Mouse (Mus musculus) MEL (cell line): Measurements from ENCODE around the gene Chka. TPM values are rescaled to one million over a fixed set of nuclear protein-coding genes. Genes with fewer than 3 reads are reported as not detected.
A peak's percentile ranks its signal among the peaks of the same experiment; 100 is the strongest.

ENCODE experiments used
- DNase-seq: peaks from one replicate; pipeline ENCODE4 v3.0.0; 2011; ENCODE audit warnings: low read depth, low spot score
- H3K27ac ChIP-seq: 2 replicates; pipeline ENCODE4 v1.5.1; 2012; ENCODE audit warnings: low read depth, mild to moderate bottlenecking, control low read depth, low read length, moderate library complexity; ENCODE audit not compliant: control insufficient read depth
- H3K27me3 ChIP-seq, 2 experiments: fragments of 150-350 bp in 1 of 2; sonication (generic) in 1 of 2; 2 replicates each; pipeline ENCODE4 v1.6.1; 2012; ENCODE audit warnings: low read length in 2 of 2, mild to moderate bottlenecking in 2 of 2, improper control_type of control experiment in 1 of 2, moderate library complexity in 1 of 2; ENCODE audit not compliant: insufficient read depth in 2 of 2, control insufficient read depth in 1 of 2
- H3K36me3 ChIP-seq, 2 experiments: 2 replicates each; pipeline ENCODE4 v1.6.1; 2012 to 2014; ENCODE audit warnings: low read length in 2 of 2, improper control_type of control experiment in 1 of 2, inconsistent platforms in 1 of 2, mild to moderate bottlenecking in 1 of 2; ENCODE audit not compliant: insufficient read depth in 2 of 2, control insufficient read depth in 1 of 2
- H3K4me1 ChIP-seq, 2 experiments: fragments of 150-350 bp in 1 of 2; sonication (generic) in 1 of 2; 2 replicates each; pipeline ENCODE4 v1.6.1; 2012; ENCODE audit warnings: low read length in 2 of 2, improper control_type of control experiment in 1 of 2, mild to moderate bottlenecking in 1 of 2; ENCODE audit not compliant: insufficient read depth in 2 of 2, control insufficient read depth in 1 of 2
- H3K4me3 ChIP-seq, 2 experiments: fragments of 150-350 bp in 1 of 2; sonication (generic) in 1 of 2; 2 replicates each; pipeline ENCODE4 v1.5.1; 2012; ENCODE audit warnings: low read depth in 2 of 2, low read length in 2 of 2, mild to moderate bottlenecking in 2 of 2, moderate library complexity in 2 of 2, control low read depth in 1 of 2, improper control_type of control experiment in 1 of 2; ENCODE audit not compliant: control insufficient read depth in 1 of 2, insufficient read depth in 1 of 2
- H3K79me2 ChIP-seq: 2 replicates; pipeline ENCODE4 v1.6.1; 2012; ENCODE audit warnings: mild to moderate bottlenecking, low read length, moderate library complexity; ENCODE audit not compliant: control insufficient read depth, poor library complexity, insufficient read depth
- H3K9ac ChIP-seq: 2 replicates; pipeline ENCODE4 v1.6.1; 2012; ENCODE audit warnings: low read depth, mild to moderate bottlenecking, control low read depth, low read length, moderate library complexity; ENCODE audit not compliant: control insufficient read depth, poor library complexity, severe bottlenecking
- H3K9me3 ChIP-seq: fragments of 150-350 bp; sonication (generic); replicated peaks from 2 replicates; pipeline ENCODE4 v1.6.1; 2012; ENCODE audit warnings: mild to moderate bottlenecking, low read length, improper control_type of control experiment, moderate library complexity; ENCODE audit not compliant: insufficient read depth
- CTCF ChIP-seq, 3 experiments: IDR thresholded peaks in 2 of 3; conservative IDR thresholded peaks in 1 of 3; 2 replicates each; pipeline ENCODE4 v1.5.1; 2011 to 2012; ENCODE audit warnings: low read length in 3 of 3, low read depth in 2 of 3, mild to moderate bottlenecking in 2 of 3, improper control_type of control experiment in 1 of 3, inconsistent platforms in 1 of 3, mixed read lengths in 1 of 3, moderate library complexity in 1 of 3; ENCODE audit not compliant: control insufficient read depth in 1 of 3, insufficient read depth in 1 of 3, poor library complexity in 1 of 3, severe bottlenecking in 1 of 3
- E2F4 ChIP-seq: IDR thresholded peaks from 2 replicates; pipeline ENCODE4 v1.6.1; 2011; ENCODE audit warnings: low read depth, low read length, improper control_type of control experiment, borderline replicate concordance
- HCFC1 ChIP-seq: IDR thresholded peaks from 2 replicates; pipeline ENCODE4 v1.6.1; 2012; ENCODE audit warnings: low read depth, mild to moderate bottlenecking, inconsistent platforms, low read length, improper control_type of control experiment, moderate library complexity
- JUND ChIP-seq: IDR thresholded peaks from 2 replicates; pipeline ENCODE4 v1.6.1; 2011; ENCODE audit warnings: low read depth, mild to moderate bottlenecking, improper control_type of control experiment, low read length
- MAX ChIP-seq: IDR thresholded peaks from 2 replicates; pipeline ENCODE4 v1.6.1; 2011; ENCODE audit warnings: low read length, improper control_type of control experiment
- MAZ ChIP-seq: IDR thresholded peaks from 2 replicates; pipeline ENCODE4 v1.6.1; 2012; ENCODE audit warnings: low read depth, mild to moderate bottlenecking, inconsistent platforms, low read length, improper control_type of control experiment
- MEF2A ChIP-seq: IDR thresholded peaks from 2 replicates; pipeline ENCODE4 v1.6.1; 2014; ENCODE audit warnings: low read depth, mild to moderate bottlenecking, inconsistent platforms, low read length, improper control_type of control experiment; ENCODE audit not compliant: poor library complexity, insufficient replicate concordance, severe bottlenecking; ENCODE audit errors: extremely low read depth
- MXI1 ChIP-seq: IDR thresholded peaks from 2 replicates; pipeline ENCODE4 v1.6.1; 2011; ENCODE audit warnings: mild to moderate bottlenecking, low read depth, low read length, improper control_type of control experiment
- MYB ChIP-seq: IDR thresholded peaks from 2 replicates; pipeline ENCODE4 v1.6.1; 2011; ENCODE audit warnings: mild to moderate bottlenecking, low read depth, low read length, improper control_type of control experiment
- NELFE ChIP-seq: IDR thresholded peaks from 2 replicates; pipeline ENCODE4 v1.6.1; 2011; ENCODE audit warnings: low read depth, low read length, improper control_type of control experiment
- NRF1 ChIP-seq: IDR thresholded peaks from 2 replicates; pipeline ENCODE4 v1.6.1; 2014; ENCODE audit warnings: low read depth, mild to moderate bottlenecking, inconsistent platforms, low read length, improper control_type of control experiment, moderate library complexity; ENCODE audit not compliant: poor library complexity, insufficient read depth, severe bottlenecking
- POLR2A ChIP-seq, 2 experiments: IDR thresholded peaks; 2 replicates each; pipeline ENCODE4 v1.6.1; 2011 to 2012; ENCODE audit warnings: low read length in 2 of 2, mild to moderate bottlenecking in 2 of 2, control low read depth in 1 of 2, improper control_type of control experiment in 1 of 2, low read depth in 1 of 2, moderate library complexity in 1 of 2; ENCODE audit not compliant: control insufficient read depth in 1 of 2, insufficient read depth in 1 of 2, poor library complexity in 1 of 2
- POLR2AphosphoS2 ChIP-seq: IDR thresholded peaks from 2 replicates; pipeline ENCODE4 v1.6.1; 2011; ENCODE audit warnings: low read length, improper control_type of control experiment
- POLR2AphosphoS5 ChIP-seq: IDR thresholded peaks from 2 replicates; pipeline ENCODE4 v1.6.1; 2012; ENCODE audit warnings: low read depth, borderline replicate concordance, mild to moderate bottlenecking, inconsistent platforms, low read length, moderate library complexity, mixed read lengths
- RCOR1 ChIP-seq: IDR thresholded peaks from 2 replicates; pipeline ENCODE4 v1.6.1; 2012; ENCODE audit warnings: low read depth, mild to moderate bottlenecking, inconsistent platforms, low read length, improper control_type of control experiment
- SIN3A ChIP-seq: IDR thresholded peaks from 2 replicates; pipeline ENCODE4 v1.6.1; 2012; ENCODE audit warnings: low read length, improper control_type of control experiment, inconsistent platforms
- SMC3 ChIP-seq: IDR thresholded peaks from 2 replicates; pipeline ENCODE4 v1.6.1; 2011; ENCODE audit warnings: low read depth, low read length, improper control_type of control experiment
- TBP ChIP-seq: IDR thresholded peaks from 2 replicates; pipeline ENCODE4 v1.8.0; 2011; ENCODE audit warnings: low read depth, low read length, improper control_type of control experiment
- TCF12 ChIP-seq: IDR thresholded peaks from 2 replicates; pipeline ENCODE4 v1.6.1; 2014; ENCODE audit warnings: low read depth, mild to moderate bottlenecking, inconsistent platforms, low read length, improper control_type of control experiment, moderate library complexity
- UBTF ChIP-seq: IDR thresholded peaks from 2 replicates; pipeline ENCODE4 v1.6.1; 2012; ENCODE audit warnings: low read depth, mild to moderate bottlenecking, inconsistent platforms, low read length, improper control_type of control experiment, moderate library complexity, borderline replicate concordance; ENCODE audit not compliant: insufficient read depth
- USF1 ChIP-seq: IDR thresholded peaks from 2 replicates; pipeline ENCODE4 v1.6.1; 2014; ENCODE audit warnings: low read depth, mild to moderate bottlenecking, inconsistent platforms, low read length, improper control_type of control experiment, moderate library complexity
- ZC3H11A ChIP-seq: IDR thresholded peaks from 2 replicates; pipeline ENCODE4 v1.6.1; 2012; ENCODE audit warnings: low read depth, mild to moderate bottlenecking, inconsistent platforms, low read length, improper control_type of control experiment
- ZMIZ1 ChIP-seq: IDR thresholded peaks from 2 replicates; pipeline ENCODE4 v1.6.1; 2012; ENCODE audit warnings: low read depth, mild to moderate bottlenecking, inconsistent platforms, low read length, improper control_type of control experiment, moderate library complexity
- ZNF384 ChIP-seq: IDR thresholded peaks from 2 replicates; pipeline ENCODE4 v1.6.1; 2012; ENCODE audit warnings: low read depth, mild to moderate bottlenecking, inconsistent platforms, low read length, improper control_type of control experiment
- polyA plus RNA-seq, 2 experiments: library from polyadenylated mRNA; stranded (reverse) in 1 of 2; unstranded in 1 of 2; fragments of >175 nt in 1 of 2; fragments of >200 nt in 1 of 2; gene quantifications; 2 replicates each; pipeline versions ENCODE4 v1.2.1 to v1.2.4; 2012; ENCODE audit warnings: low replicate concordance in 2 of 2, low read depth in 1 of 2; ENCODE audit not compliant: insufficient read length in 2 of 2, insufficient read depth in 1 of 2, missing spikeins in 1 of 2
- total RNA-seq: library from RNA; depleted of rRNA; stranded (reverse); fragments of 300-350 nt; gene quantifications from 2 replicates; pipeline ENCODE4 v1.2.3, GENCODE M21; 2012; rRNA removed

Chka gene
- total RNA-seq: 11.1 and 12.5 TPM in 2 replicates
- 10 to 100 TPM in 1 of 2 experiments, not detected in 1; 21.0 TPM for polyA plus RNA-seq

GRCm38 (mm10) chr19:3851502-3851962 is at the start of gene Chka:
Gene Chka (plus strand): TSS chr19:3851773.
- TF ChIP-seq USF1 (0 out of 2 replicates have a peak, but pooled peaks have one; percentile 36), NELFE (peak; percentile 91), POLR2AphosphoS2 (peak; percentile 87), POLR2A (IDR thresholded peaks at IDR 0.05; ENCODE audit: control insufficient read depth in 1 of 2, insufficient read depth in 1 of 2, low read depth in 1 of 2, low read length in 2 of 2, poor library complexity in 1 of 2) (peak; percentile 90 to 95), MYB (no peak), CTCF (IDR thresholded peaks at IDR 0.05 in 2 of 3, conservative IDR thresholded peaks at IDR 0.05 in 1 of 3; ENCODE audit: control insufficient read depth in 1 of 3, insufficient read depth in 1 of 3, low read depth in 2 of 3, low read length in 3 of 3, poor library complexity in 1 of 3, severe bottlenecking in 1 of 3) (no peak), TBP (peak; percentile 62; the same call in 1 of the 2 replicates), POLR2AphosphoS5 (no peak), HCFC1 (peak; percentile 74), SMC3 (no peak), E2F4 (no peak), MAX (peak; percentile 93), SIN3A (no peak; the same call in 1 of the 2 replicates), ZNF384 (no peak), ZC3H11A (no peak), MXI1 (peak; percentile 84), MAZ (peak; percentile 87), UBTF (peak; percentile 85; the same call in 1 of the 2 replicates), RCOR1 (no peak), ZMIZ1 (peak; percentile 97), TCF12 (peak; percentile 73), JUND (no peak)
- TF ChIP-seq, all 39 proteins: peak for 12
- Histone ChIP-seq H3K27me3 (no peaks in the 10 kb centered on the region), H3K9me3 (no peaks in the 10 kb centered on the region), H3K27ac (peak within 1 kb of the TSS; percentile 78), H3K4me1 (peaks cover 0 to 4% of the 10 kb centered on the region in 2 experiments; a peak in 1 of 4 replicates), H3K36me3 (peaks cover 0 to 11% of the 10 kb centered on the region in 2 experiments; a peak in 2 of 4 replicates), H3K79me2 (peaks cover 14% of the 10 kb centered on the region), H3K9ac (peak within 1 kb of the TSS; percentile 95), H3K4me3 (peak within 1 kb of the TSS; percentile 90 to 97)
- DNase-seq: peak; percentile 97

DNA sequence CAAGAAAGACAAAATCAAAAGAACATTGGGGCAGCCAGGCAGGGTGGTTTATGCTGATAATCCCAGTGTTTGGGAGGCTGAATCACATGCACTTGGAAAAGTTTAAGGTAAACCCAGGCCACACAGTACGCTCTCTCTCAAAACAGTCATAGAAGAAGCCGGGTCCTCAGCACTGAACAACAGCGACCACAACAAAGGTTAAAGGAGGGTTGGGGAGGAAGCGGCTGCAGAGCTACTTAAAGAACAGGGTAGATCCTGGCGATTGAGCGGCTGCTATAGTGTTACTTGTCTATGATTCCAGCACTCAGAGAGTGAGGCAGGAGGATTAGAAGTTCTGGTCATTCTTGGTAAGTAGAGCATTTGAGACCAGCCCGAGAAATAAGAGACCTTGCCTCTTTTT is 46.0 kb upstream of the Chka start:
- no peak overlapping the region for H3K4me3 ChIP-seq
- no peaks in the 10 kb centered on the region; a peak in 1 of 4 replicates for H3K4me1 ChIP-seq
- no peak overlapping the region for H3K9ac ChIP-seq
- H3K27me3 ChIP-seq: no peaks in the 10 kb centered on the region
- no peaks in the 10 kb centered on the region for H3K79me2 ChIP-seq
- DNase-seq: no peak
- H3K27ac ChIP-seq: no peak overlapping the region
- H3K9me3 ChIP-seq: no peaks in the 10 kb centered on the region
- peaks cover 0 to 14% of the 10 kb centered on the region in 2 experiments; a peak in 2 of 4 replicates for H3K36me3 ChIP-seq
- TF ChIP-seq NRF1: no peak
- no peak for TF ChIP-seq CTCF (IDR thresholded peaks at IDR 0.05 in 2 of 3, conservative IDR thresholded peaks at IDR 0.05 in 1 of 3; ENCODE audit: control insufficient read depth in 1 of 3, insufficient read depth in 1 of 3, low read depth in 2 of 3, low read length in 3 of 3, poor library complexity in 1 of 3, severe bottlenecking in 1 of 3)
- TF ChIP-seq MEF2A: no peak
